Mouse (Mus musculus): Measurements from ENCODE around the gene Neurl4. TPM values are rescaled to one million over a fixed set of nuclear protein-coding genes. Genes with fewer than 3 reads are reported as not detected.
A peak's percentile ranks its signal among the peaks of the same experiment; 100 is the strongest.
"Not testable (repeated sequence)": the region's sequence is repeated elsewhere in the genome, so short reads cannot be mapped to it uniquely, and the experiment has no call there.

The Neurl4 gene
- polyA plus RNA-seq, 2 experiments = 15.0 to 74.6 TPM

- Histone ChIP-seq H3K4me1 (ENCODE audit: control insufficient read depth, insufficient read depth, low read length) (peaks cover 12% of the 10 kb centered on the region), H3K9me3 (ENCODE audit: control insufficient read depth, low read length) (no peaks in the 10 kb centered on the region), H3K27ac (replicated peaks; ENCODE audit: low read depth, low read length) (0 out of 2 replicates have a peak overlapping the region, but pooled peaks have one; percentile 97), H3K27me3 (ENCODE audit: control insufficient read depth, insufficient read depth, low read length) (no peaks in the 10 kb centered on the region), H3K4me2 (replicated peaks; ENCODE audit: low read depth, low read length, severe bottlenecking) (no peak overlapping the region), H3K36me3 (ENCODE audit: control insufficient read depth, insufficient read depth, low read length) (peaks cover 13% of the 10 kb centered on the region), H3K4me3 (replicated peaks; ENCODE audit: low read length) (no peak overlapping the region; the same call in 1 of the 2 replicates), H3K9ac (ENCODE audit: low read depth, low read length, severe bottlenecking) (no peak overlapping the region)
- ATAC-seq (ENCODE audit: low FRiP score, low read depth) (no peak), DNase-seq (ENCODE audit: low spot score) (no peak)
- TF ChIP-seq POLR2A (IDR thresholded peaks at IDR 0.05; ENCODE audit: borderline replicate concordance, extremely low read depth, insufficient read depth, insufficient read length) = no peak
- WGBS = 64% methylated on average over 3 of the region's 3 CpGs
Measured at GRCm38 (mm10) chr11:69922796-69923195, 21.9 kb downstream of the Neurl4 start.

DNA sequence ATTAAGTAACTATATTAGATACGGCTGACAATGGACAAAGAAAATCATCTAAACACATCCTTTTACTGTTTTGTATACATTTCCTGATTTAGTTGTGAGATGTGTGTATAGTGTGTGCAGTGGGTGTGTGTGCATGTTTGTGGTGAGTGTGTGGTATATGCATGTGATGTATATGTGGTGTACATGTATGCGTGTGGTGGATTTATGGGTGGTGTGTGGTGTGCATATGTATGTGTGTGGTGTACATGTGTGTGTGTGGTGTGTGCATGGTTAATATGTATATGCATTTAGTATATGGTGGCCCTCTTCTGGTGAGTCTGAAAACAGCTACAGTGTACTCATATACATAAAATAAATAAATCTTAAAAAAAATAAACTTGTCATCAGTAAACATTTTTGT, 26.6 kb downstream of the Neurl4 start:
- H3K9ac ChIP-seq (ENCODE audit: low read depth, low read length, severe bottlenecking) = no peak overlapping the region
- DNase-seq (ENCODE audit: low spot score) = no peak
- WGBS = 99% methylated on average over 2 of the region's 2 CpGs

GRCm38 (mm10) chr11:69929712-69930111, 28.8 kb downstream of the Neurl4 start:
- Histone ChIP-seq H3K9ac (ENCODE audit: low read depth, low read length, severe bottlenecking) (no peak overlapping the region), H3K4me1 (ENCODE audit: control insufficient read depth, insufficient read depth, low read length) (peaks cover 3% of the 10 kb centered on the region; the same call in 1 of the 2 replicates), H3K36me3 (ENCODE audit: control insufficient read depth, insufficient read depth, low read length) (no peaks in the 10 kb centered on the region), H3K9me3 (ENCODE audit: control insufficient read depth, low read length) (no peaks in the 10 kb centered on the region), H3K27ac (replicated peaks; ENCODE audit: low read depth, low read length) (no peak overlapping the region), H3K27me3 (ENCODE audit: control insufficient read depth, insufficient read depth, low read length) (no peaks in the 10 kb centered on the region), H3K4me3 (replicated peaks; ENCODE audit: low read length) (no peak overlapping the region), H3K4me2 (replicated peaks; ENCODE audit: low read depth, low read length, severe bottlenecking) (no peak overlapping the region)
- ATAC-seq (ENCODE audit: low FRiP score, low read depth) = no peak
- 80% methylated on average over 4 of the region's 4 CpGs for WGBS
- TF ChIP-seq POLR2A (IDR thresholded peaks at IDR 0.05; ENCODE audit: borderline replicate concordance, extremely low read depth, insufficient read depth, insufficient read length) = no peak
- DNase-seq (ENCODE audit: low spot score) = no peak

More for the DNA sequence above, 26.6 kb downstream of the Neurl4 start:
- Histone ChIP-seq H3K4me3 (replicated peaks; ENCODE audit: low read length) (no peak overlapping the region), H3K9me3 (ENCODE audit: control insufficient read depth, low read length) (no peaks in the 10 kb centered on the region), H3K27me3 (ENCODE audit: control insufficient read depth, insufficient read depth, low read length) (no peaks in the 10 kb centered on the region), H3K36me3 (ENCODE audit: control insufficient read depth, insufficient read depth, low read length) (no peaks in the 10 kb centered on the region), H3K4me2 (replicated peaks; ENCODE audit: low read depth, low read length, severe bottlenecking) (no peak overlapping the region), H3K27ac (replicated peaks; ENCODE audit: low read depth, low read length) (no peak overlapping the region), H3K4me1 (ENCODE audit: control insufficient read depth, insufficient read depth, low read length) (peaks cover 4% of the 10 kb centered on the region; the same call in 1 of the 2 replicates)
- TF ChIP-seq POLR2A (IDR thresholded peaks at IDR 0.05; ENCODE audit: borderline replicate concordance, extremely low read depth, insufficient read depth, insufficient read length) = no peak
- ATAC-seq (ENCODE audit: low FRiP score, low read depth) = no peak

DNA sequence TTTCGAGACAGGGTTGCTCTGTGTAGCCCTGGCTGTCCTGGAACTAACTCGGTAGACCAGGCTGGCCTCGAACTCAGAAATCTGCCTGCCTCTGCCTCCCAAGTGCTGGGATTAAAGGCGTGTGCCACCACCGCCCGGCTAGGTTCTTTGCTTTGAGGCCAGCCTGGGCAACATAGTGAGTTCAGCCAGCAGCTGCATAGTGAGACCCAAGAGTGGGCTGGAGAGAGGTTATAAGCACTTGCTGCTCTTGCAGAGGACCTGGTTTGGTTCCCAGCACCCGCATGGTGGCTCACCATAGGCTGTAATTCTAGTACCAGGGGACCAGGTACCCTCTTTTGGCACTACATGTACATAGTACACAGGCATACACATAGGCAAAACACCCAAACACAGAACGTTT, 29.3 kb downstream of the Neurl4 start:
- 89% methylated on average over 8 of the region's 8 CpGs for WGBS
- ATAC-seq (ENCODE audit: low FRiP score, low read depth); H3K27ac ChIP-seq (replicated peaks; ENCODE audit: low read depth, low read length); H3K9me3 ChIP-seq (ENCODE audit: control insufficient read depth, low read length); DNase-seq (ENCODE audit: low spot score); H3K27me3 ChIP-seq (ENCODE audit: control insufficient read depth, insufficient read depth, low read length); H3K4me3 ChIP-seq (replicated peaks; ENCODE audit: low read length); H3K4me1 ChIP-seq (ENCODE audit: control insufficient read depth, insufficient read depth, low read length); H3K4me2 ChIP-seq (replicated peaks; ENCODE audit: low read depth, low read length, severe bottlenecking); H3K36me3 ChIP-seq (ENCODE audit: control insufficient read depth, insufficient read depth, low read length); H3K9ac ChIP-seq (ENCODE audit: low read depth, low read length, severe bottlenecking): not testable (repeated sequence)

DNA sequence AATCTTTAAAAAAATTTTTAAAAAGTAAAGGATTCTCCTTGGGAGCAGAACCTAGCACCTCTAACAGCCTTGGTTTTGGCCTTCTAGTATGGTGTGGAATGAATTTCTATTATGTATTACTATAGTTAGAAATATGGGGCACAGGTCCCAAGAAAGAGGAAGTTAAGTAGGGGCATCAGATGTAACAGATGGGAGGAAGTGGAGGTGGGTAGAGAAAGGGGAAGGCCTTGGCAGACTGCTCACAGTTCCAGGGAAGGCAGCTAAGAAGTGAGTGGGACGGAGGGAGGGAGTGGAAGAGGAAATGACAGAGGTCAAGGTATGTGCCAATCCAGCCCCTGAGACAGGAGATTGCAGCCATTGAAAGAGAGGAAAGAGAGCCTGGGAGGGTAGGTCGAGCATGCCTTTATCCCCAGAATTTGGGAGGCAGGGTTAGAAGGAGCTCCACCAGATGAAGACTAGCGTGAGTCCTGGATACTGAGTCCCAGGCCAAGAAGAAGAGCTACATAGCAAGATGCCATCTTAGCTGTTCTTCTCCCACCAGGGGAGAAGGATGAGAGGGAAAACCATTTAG, 30.2 kb downstream of the Neurl4 start:
- no peaks in the 10 kb centered on the region for H3K36me3 ChIP-seq (ENCODE audit: control insufficient read depth, insufficient read depth, low read length)
- no peak overlapping the region for H3K4me2 ChIP-seq (replicated peaks; ENCODE audit: low read depth, low read length, severe bottlenecking)
- ATAC-seq (ENCODE audit: low FRiP score, low read depth) = no peak
- no peaks in the 10 kb centered on the region for H3K27me3 ChIP-seq (ENCODE audit: control insufficient read depth, insufficient read depth, low read length)
- no peak for TF ChIP-seq POLR2A (IDR thresholded peaks at IDR 0.05; ENCODE audit: borderline replicate concordance, extremely low read depth, insufficient read depth, insufficient read length)
- H3K4me1 ChIP-seq (ENCODE audit: control insufficient read depth, insufficient read depth, low read length) = peaks cover 4% of the 10 kb centered on the region
- H3K27ac ChIP-seq (replicated peaks; ENCODE audit: low read depth, low read length) = no peak overlapping the region
- no peak overlapping the region for H3K4me3 ChIP-seq (replicated peaks; ENCODE audit: low read length)
- DNase-seq (ENCODE audit: low spot score) = no peak
- WGBS = 63% methylated on average over 3 of the region's 3 CpGs
- H3K9me3 ChIP-seq (ENCODE audit: control insufficient read depth, low read length) = no peaks in the 10 kb centered on the region
- H3K9ac ChIP-seq (ENCODE audit: low read depth, low read length, severe bottlenecking) = no peak overlapping the region

DNA sequence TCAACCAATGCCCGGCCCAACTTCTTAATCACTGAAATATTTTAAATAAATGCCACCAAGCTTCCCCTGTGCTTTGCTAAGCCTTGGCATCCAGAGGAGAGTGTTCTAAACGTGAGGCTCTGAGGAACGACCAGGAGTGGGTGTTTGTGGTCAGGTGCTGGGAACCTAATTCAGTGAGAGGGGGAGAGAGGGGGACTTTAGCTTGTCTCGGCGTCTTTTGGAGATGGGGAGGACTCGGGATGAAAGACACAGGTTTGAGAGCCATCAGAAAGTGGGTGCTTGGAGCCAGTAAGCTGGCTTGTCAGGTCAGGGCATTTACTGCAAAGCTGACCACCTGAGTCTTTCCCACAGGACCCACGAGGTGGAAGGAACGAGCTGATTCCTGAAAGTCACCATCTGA, 30.9 kb downstream of the Neurl4 start:
- H3K4me2 ChIP-seq (replicated peaks; ENCODE audit: low read depth, low read length, severe bottlenecking) = no peak overlapping the region
- H3K27me3 ChIP-seq (ENCODE audit: control insufficient read depth, insufficient read depth, low read length) = no peaks in the 10 kb centered on the region
- ATAC-seq (ENCODE audit: low FRiP score, low read depth) (no peak), DNase-seq (ENCODE audit: low spot score) (no peak)
- no peak overlapping the region for H3K9ac ChIP-seq (ENCODE audit: low read depth, low read length, severe bottlenecking)
- H3K9me3 ChIP-seq (ENCODE audit: control insufficient read depth, low read length) = no peaks in the 10 kb centered on the region
- no peaks in the 10 kb centered on the region for H3K36me3 ChIP-seq (ENCODE audit: control insufficient read depth, insufficient read depth, low read length)
- H3K27ac ChIP-seq (replicated peaks; ENCODE audit: low read depth, low read length) = no peak overlapping the region
- TF ChIP-seq POLR2A (IDR thresholded peaks at IDR 0.05; ENCODE audit: borderline replicate concordance, extremely low read depth, insufficient read depth, insufficient read length) = no peak
- peaks cover 11% of the 10 kb centered on the region for H3K4me1 ChIP-seq (ENCODE audit: control insufficient read depth, insufficient read depth, low read length)
- H3K4me3 ChIP-seq (replicated peaks; ENCODE audit: low read length) = no peak overlapping the region
- 64% methylated on average over 8 of the region's 8 CpGs for WGBS
